Mouse (Mus musculus) cortical plate, adult 2 months (tissue): Measurements from ENCODE around the gene Galm.

Experiments used
- CTCF ChIP-seq: fragments of 200-500 bp; IDR thresholded peaks from 2 replicates; pipeline ENCODE4 v1.5.1; 2011; ENCODE audit warnings: mild to moderate bottlenecking, control low read depth, low read length; ENCODE audit not compliant: insufficient read depth; ENCODE audit errors: extremely low read depth
- POLR2A ChIP-seq: fragments of 200-500 bp; IDR thresholded peaks from 2 replicates; pipeline ENCODE4 v1.6.1; 2011; ENCODE audit warnings: mild to moderate bottlenecking, low read length, control low read depth; ENCODE audit not compliant: insufficient read depth; ENCODE audit errors: extremely low read depth

DNA sequence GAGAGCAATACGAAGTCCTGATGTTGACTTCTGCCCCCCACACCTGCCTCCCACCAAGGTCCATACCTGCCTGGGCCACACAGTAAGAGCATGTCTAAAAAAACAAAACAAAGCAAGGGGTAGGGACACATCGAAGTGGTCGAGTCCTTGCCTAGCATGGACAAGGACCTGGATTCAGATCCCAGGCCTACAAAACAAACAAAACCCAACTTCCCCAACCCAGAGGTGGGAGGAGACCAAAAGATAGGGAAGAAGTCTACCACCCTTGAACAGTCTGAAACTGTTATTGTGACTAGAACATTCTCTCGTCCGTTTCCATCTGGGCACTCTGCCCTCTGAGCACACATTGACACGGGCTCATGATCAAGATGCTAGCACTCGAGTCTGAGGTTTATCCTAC is 107.1 kb downstream of the Galm start:
- TF ChIP-seq CTCF (no peak), POLR2A (no peak)
